Mouse (Mus musculus) neural tube, embryonic 14.5 days (tissue): ENCODE results near the gene Pmpcb. TPM values are rescaled to one million over a fixed set of nuclear protein-coding genes. Genes with fewer than 3 reads are reported as not detected.
"Not testable (repeated sequence)": the region's sequence is repeated elsewhere in the genome, so short reads cannot be mapped to it uniquely, and the experiment has no call there.

Source experiments
- ATAC-seq: fragments of 200-750 bp; cut with Nextera tagmentation; 2 replicates; pipeline ENCODE4 v1.8.0; 2017; ENCODE audit warnings: low read depth, mild to moderate bottlenecking, moderate TSS enrichment, moderate library complexity
- H3K27ac ChIP-seq: fragments of 300-500 bp; sonication (generic); 2 replicates; pipeline ENCODE4 v1.5.1; 2014; ENCODE audit warnings: low read depth, mild to moderate bottlenecking, control low read depth, low read length, moderate library complexity, mixed read lengths
- H3K27me3 ChIP-seq: fragments of 300-500 bp; sonication (generic); 2 replicates; pipeline ENCODE4 v1.6.1; 2014; ENCODE audit warnings: low read length; ENCODE audit not compliant: control insufficient read depth, insufficient read depth
- H3K36me3 ChIP-seq: fragments of 300-500 bp; sonication (generic); 2 replicates; pipeline ENCODE4 v1.6.1; 2014; ENCODE audit warnings: low read length, mixed read lengths; ENCODE audit not compliant: control insufficient read depth, insufficient read depth
- H3K4me1 ChIP-seq: fragments of 300-500 bp; sonication (generic); 2 replicates; pipeline ENCODE4 v1.6.1; 2014; ENCODE audit warnings: low read length; ENCODE audit not compliant: control insufficient read depth, insufficient read depth
- H3K4me2 ChIP-seq: fragments of 300-500 bp; sonication (generic); 2 replicates; pipeline ENCODE4 v1.6.1; 2014; ENCODE audit warnings: mild to moderate bottlenecking, low read depth, low read length, control low read depth
- H3K4me3 ChIP-seq: fragments of 300-500 bp; sonication (generic); 2 replicates; pipeline ENCODE4 v1.5.1; 2014; ENCODE audit warnings: low read depth, low read length, control low read depth, mixed read lengths
- H3K9ac ChIP-seq: fragments of 300-500 bp; sonication (generic); replicated peaks from 2 replicates; pipeline ENCODE4 v1.6.1; 2014; ENCODE audit warnings: low read depth, mild to moderate bottlenecking, control low read depth, low read length, mixed read lengths
- H3K9me3 ChIP-seq: fragments of 300-500 bp; sonication (generic); 2 replicates; pipeline ENCODE4 v1.6.1; 2016; ENCODE audit warnings: low read length; ENCODE audit not compliant: control insufficient read depth
- WGBS: fragments of 180-500 bp; shearing (Covaris S2); extraction: QIAGEN DNeasy Blood & Tissue Kit; methylation state at CpG from one replicate; pipeline ENCODE4 v1.1.7; 2014; 5-methylcytosine and 5-hydroxymethylcytosine counted together
- polyA plus RNA-seq: library from polyadenylated mRNA; unstranded; fragments of >200 nt; fragmentation: Nextera tagmentation; extraction: Ambion mirVana; gene quantifications from 2 replicates; pipeline ENCODE4 v1.2.1, GENCODE M21; 2014

Gene Pmpcb
- polyA plus RNA-seq = 76.5 and 82.1 TPM in 2 replicates

DNA sequence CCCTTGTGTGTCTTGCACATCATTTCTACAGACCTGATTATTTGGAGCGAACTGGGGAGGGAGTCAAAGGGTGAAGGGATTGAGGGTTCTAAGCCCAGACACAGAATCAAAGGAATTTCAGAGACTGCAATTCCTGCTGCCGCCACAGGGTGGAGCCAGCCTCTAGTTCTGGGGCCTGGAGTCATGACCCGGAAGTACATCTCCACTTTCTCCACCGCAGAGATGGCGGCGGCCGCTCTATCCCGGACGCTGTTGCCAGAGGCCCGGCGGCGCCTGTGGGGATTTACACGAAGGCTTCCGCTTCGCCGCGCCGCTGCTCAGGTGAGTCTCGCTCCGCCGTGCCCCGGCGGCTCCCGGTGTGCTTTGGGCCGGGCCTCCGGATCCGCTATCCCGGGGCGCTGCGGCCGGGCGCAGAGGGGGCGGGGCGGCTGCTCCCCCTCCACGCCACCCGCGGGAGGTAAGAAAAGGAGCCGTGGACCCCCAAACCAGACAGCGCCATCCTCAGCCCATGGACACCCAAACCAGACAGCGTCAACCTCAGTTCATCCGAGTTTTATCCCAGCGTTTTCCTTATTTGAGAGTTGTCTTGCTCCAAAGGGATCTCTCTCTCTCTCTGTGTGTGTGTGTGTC is at the start of gene Pmpcb:
Gene Pmpcb (plus strand): TSS at position 186 of the 630 bp plus-strand sequence.
- Histone ChIP-seq H3K9me3 (no peaks in the 10 kb centered on the region), H3K4me2 (peak within 1 kb of the TSS; percentile 93), H3K36me3 (peaks cover 18% of the 10 kb centered on the region), H3K9ac (peak within 1 kb of the TSS; percentile 81), H3K27ac (peak within 1 kb of the TSS; percentile 81), H3K4me3 (peak within 1 kb of the TSS; percentile 88), H3K27me3 (no peaks in the 10 kb centered on the region), H3K4me1 (peaks cover 22% of the 10 kb centered on the region)
- WGBS = under 1% methylated on average over 41 of the region's 42 CpGs
- peak; percentile 83 for ATAC-seq

DNA sequence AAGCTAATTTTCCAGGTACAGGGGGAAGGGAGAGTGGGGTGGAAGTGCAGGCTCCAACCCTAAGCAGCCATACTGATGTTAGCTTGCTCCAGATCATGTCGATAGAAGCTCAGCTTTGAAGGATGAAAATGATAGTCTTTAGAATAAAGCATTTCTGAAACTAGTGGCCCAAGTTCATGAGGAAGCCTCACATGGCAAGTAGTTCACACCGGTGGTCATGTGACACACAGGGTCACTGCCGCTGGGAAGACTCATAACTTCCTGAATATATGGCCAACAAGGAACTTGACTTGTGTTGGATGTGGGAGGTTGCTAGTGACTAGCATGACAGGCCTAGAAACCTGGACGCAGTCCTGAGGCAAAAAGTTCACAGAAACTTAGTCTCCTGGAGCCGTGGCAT is 44.7 kb upstream of the Pmpcb start:
- WGBS = 96% methylated on average over 5 of the region's 5 CpGs
- no peak for ATAC-seq

DNA sequence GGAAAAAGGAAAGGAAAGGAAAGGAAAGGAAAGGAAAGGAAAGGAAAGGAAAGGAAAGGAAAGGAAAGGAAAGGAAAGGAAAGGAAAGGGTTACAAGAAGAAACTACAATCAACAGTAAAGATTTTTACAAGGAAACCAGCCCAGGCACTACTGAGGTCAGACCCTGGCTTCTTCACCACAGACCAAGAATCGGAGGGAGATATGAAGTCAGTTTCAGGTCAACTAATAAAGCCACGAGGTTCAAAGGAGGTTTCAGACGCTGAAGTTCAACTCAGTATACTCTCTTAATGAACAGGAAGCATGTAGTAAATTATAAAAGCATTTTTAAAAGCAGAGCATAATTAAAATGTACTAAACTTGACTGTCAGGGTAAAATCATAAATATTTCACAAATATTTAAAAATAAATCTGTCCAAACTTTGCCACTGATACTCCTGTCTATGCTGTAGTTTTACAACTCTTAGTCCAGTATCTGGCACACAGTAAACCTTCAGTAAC is 43.5 kb upstream of the Pmpcb start:
- 75% methylated on average over 3 of the region's 3 CpGs for WGBS
- H3K9ac ChIP-seq = no peak overlapping the region
- ATAC-seq = no peak

More for the DNA sequence above, 44.7 kb upstream of the Pmpcb start:
- no peaks in the 10 kb centered on the region for H3K27me3 ChIP-seq
- H3K27ac ChIP-seq = no peak overlapping the region
- H3K4me3 ChIP-seq = no peak overlapping the region
- no peak overlapping the region for H3K9ac ChIP-seq
- H3K4me2 ChIP-seq = no peak overlapping the region
- H3K36me3 ChIP-seq = no peaks in the 10 kb centered on the region
- no peaks in the 10 kb centered on the region for H3K4me1 ChIP-seq
- no peaks in the 10 kb centered on the region for H3K9me3 ChIP-seq

DNA sequence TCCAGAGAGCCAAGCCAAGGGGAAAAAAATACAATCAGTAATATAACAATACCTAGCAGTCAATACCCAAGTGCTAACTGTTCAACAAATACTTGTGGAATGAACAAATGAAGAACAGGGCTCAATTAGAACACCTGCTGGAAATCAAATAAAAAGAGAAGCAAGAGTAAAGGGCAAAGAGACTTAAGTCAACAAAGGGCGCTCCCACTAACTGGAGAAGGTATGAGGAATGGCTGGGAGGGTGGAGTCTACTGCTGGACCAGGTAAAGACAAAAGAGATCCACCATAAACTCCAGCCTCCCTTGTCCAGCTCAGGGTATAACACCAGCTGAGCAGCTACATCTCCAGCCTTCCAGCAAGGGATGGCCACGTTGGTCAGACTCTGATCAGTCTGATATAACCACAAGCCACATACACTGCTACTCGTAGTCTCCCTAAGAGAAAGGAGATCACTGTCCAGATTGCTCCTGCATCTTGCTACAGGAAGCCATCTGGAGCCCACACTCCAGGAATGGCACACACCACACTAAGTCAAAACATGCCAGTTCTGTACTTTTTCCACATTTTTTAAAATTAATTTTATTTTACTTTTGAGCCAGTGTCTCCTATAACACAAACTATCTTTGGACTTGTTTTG is 42.0 kb upstream of the Pmpcb start:
- no peak overlapping the region for H3K9ac ChIP-seq
- H3K27me3 ChIP-seq = no peaks in the 10 kb centered on the region
- WGBS = 93% methylated on average over 3 of the region's 3 CpGs
- no peak overlapping the region for H3K4me2 ChIP-seq
- no peaks in the 10 kb centered on the region for H3K9me3 ChIP-seq
- H3K27ac ChIP-seq = no peak overlapping the region
- no peak overlapping the region for H3K4me3 ChIP-seq
- H3K36me3 ChIP-seq = no peaks in the 10 kb centered on the region
- H3K4me1 ChIP-seq = no peaks in the 10 kb centered on the region
- no peak for ATAC-seq

More for the DNA sequence above, 43.5 kb upstream of the Pmpcb start:
- no peaks in the 10 kb centered on the region for H3K9me3 ChIP-seq
- no peaks in the 10 kb centered on the region for H3K4me1 ChIP-seq
- H3K36me3 ChIP-seq = no peaks in the 10 kb centered on the region
- H3K27ac ChIP-seq = no peak overlapping the region
- no peak overlapping the region for H3K4me2 ChIP-seq
- H3K4me3 ChIP-seq = no peak overlapping the region
- no peaks in the 10 kb centered on the region for H3K27me3 ChIP-seq

DNA sequence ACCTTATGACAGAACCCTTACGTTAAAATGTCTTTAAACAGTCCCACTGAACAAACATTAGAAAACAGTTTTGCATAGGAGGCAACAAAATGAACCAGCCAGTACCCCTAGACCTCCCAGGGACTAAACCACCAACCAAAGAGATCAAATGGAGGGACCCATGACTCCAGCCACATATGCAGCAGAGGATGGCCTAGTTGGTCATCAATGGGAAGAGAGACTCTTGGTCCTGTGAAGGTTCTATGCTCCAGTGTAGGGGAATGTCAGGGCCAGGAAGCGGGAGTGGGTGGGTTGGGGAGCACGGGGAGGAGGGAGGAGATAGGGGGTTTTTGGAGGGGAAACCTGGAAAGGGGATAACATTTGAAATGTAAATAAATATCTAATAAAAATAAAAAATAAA is 37.4 kb upstream of the Pmpcb start:
- H3K9ac ChIP-seq, H3K27me3 ChIP-seq: not testable (repeated sequence)
- 90% methylated on average over 3 of the region's 3 CpGs for WGBS

DNA sequence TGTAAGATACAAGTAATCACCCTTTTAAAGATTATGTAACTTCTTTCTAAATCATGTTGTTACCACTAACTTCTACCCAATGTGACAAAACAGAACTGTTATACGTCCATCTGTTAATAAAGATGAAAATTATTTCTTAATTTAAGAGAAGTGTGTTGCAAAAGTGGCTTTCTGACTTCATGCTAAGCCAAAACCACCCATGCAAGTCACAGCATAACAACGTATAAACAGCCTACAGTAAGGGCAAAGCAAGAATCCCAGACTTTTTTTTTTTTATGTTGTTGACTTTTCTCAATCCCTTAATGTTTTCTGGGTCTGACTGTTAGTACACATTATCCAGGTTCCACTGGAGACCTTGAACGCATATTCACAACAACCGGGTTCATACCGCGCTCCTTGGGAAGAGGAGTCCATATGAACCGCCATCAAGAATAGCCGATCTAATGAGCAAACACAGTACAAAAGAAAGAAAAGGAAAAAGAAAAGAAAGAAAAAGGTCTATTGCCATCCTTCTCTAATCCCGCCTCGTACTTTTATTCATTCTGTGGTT is 36.6 kb upstream of the Pmpcb start:
- H3K36me3 ChIP-seq = no peaks in the 10 kb centered on the region
- H3K9me3 ChIP-seq = no peaks in the 10 kb centered on the region
- no peak for ATAC-seq
- peak overlapping the region; percentile 61 for H3K4me3 ChIP-seq
- no peak overlapping the region; the same call in 1 of the 2 replicates for H3K9ac ChIP-seq
- H3K4me2 ChIP-seq = peak overlapping the region; percentile 54
- H3K27me3 ChIP-seq = no peaks in the 10 kb centered on the region
- no peaks in the 10 kb centered on the region for H3K4me1 ChIP-seq
- WGBS = 10% methylated on average over 10 of the region's 10 CpGs
- no peak overlapping the region for H3K27ac ChIP-seq

More for the DNA sequence above, 37.4 kb upstream of the Pmpcb start:
- H3K4me1 ChIP-seq, H3K9me3 ChIP-seq, H3K4me2 ChIP-seq, H3K27ac ChIP-seq, ATAC-seq, H3K4me3 ChIP-seq, H3K36me3 ChIP-seq: not testable (repeated sequence)

DNA sequence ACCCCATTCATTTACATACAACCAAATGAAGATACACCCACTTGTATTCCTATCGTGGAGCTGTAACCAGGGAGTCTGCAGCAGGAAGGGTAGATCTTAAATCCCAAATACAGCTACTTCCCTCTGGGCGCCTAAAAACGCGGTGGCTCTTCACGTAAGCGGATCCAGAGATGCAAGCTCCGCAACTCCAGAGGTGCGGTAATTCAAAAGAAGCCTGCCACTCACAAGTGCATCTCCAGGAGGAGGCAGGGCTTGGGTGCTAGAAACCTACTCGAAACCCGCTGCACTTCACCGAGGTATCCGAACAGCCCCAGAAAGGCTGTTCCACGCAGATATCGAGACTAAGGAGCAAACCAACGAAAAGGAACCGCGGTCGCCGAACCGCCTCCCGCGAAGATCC is 36.0 kb upstream of the Pmpcb start:
- H3K4me3 ChIP-seq = peak overlapping the region; percentile 61
- no peaks in the 10 kb centered on the region for H3K27me3 ChIP-seq
- H3K9ac ChIP-seq = peak overlapping the region; percentile 90
- no peaks in the 10 kb centered on the region for H3K4me1 ChIP-seq
- no peaks in the 10 kb centered on the region for H3K36me3 ChIP-seq
- H3K9me3 ChIP-seq = no peaks in the 10 kb centered on the region
- under 1% methylated on average over 22 of the region's 22 CpGs for WGBS
- H3K27ac ChIP-seq = peak overlapping the region; percentile 98; the same call in 1 of the 2 replicates
- ATAC-seq = peak; percentile 82
- H3K4me2 ChIP-seq = peak overlapping the region; percentile 54

DNA sequence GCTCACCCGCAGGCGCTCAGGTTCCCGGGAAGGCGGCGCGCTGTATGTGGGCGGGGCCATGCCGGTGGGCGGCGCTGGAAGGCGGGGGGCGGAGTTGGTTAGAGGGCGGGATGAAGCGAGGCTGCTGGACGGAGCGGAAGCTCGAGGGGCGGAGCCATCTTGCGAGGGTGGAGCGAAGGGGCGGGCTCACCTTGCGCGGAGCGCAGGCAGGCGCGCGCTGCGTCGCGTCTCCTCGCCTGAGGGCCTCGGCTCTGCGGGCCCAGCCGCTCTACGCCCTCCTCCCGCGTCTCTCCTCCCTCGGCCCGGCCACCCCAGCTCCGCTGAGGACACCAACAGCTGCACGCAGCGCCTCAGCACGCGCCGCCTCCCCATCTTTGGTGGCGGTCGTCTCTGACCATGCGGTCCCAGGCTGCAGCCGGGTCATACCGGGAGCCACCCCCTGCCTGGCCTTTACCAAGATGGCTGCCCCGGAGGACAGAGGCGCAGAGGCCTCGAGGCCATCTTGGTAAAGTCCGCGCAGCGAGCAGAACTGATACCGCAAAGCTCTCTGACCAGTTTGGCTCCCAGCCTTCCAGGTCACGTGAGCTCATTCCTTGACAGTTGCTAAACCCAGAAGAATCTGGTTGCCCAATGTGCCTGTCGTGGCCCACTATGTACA is 35.5 kb upstream of the Pmpcb start, which contains the start of gene Napepld:
Gene Napepld (minus strand): TSS at position 46 of the 658 bp plus-strand sequence.
- Histone ChIP-seq H3K27me3 (no peaks in the 10 kb centered on the region), H3K4me1 (no peaks in the 10 kb centered on the region), H3K4me3 (peak within 1 kb of the TSS; percentile 61), H3K4me2 (peak within 1 kb of the TSS; percentile 54), H3K9ac (peak within 1 kb of the TSS; percentile 90), H3K36me3 (no peaks in the 10 kb centered on the region), H3K27ac (peak within 1 kb of the TSS; percentile 98), H3K9me3 (no peaks in the 10 kb centered on the region)
- under 1% methylated on average over 36 of the region's 59 CpGs for WGBS
- ATAC-seq = peak; percentile 99
